Mouse (Mus musculus): ENCODE data around the gene Lrrc4c. TPM values are rescaled to one million over a fixed set of nuclear protein-coding genes. Genes with fewer than 3 reads are reported as not detected.

Lrrc4c gene
- total RNA-seq, 2 experiments from 2014 or later = 88.7 to 91.0 TPM

DNA sequence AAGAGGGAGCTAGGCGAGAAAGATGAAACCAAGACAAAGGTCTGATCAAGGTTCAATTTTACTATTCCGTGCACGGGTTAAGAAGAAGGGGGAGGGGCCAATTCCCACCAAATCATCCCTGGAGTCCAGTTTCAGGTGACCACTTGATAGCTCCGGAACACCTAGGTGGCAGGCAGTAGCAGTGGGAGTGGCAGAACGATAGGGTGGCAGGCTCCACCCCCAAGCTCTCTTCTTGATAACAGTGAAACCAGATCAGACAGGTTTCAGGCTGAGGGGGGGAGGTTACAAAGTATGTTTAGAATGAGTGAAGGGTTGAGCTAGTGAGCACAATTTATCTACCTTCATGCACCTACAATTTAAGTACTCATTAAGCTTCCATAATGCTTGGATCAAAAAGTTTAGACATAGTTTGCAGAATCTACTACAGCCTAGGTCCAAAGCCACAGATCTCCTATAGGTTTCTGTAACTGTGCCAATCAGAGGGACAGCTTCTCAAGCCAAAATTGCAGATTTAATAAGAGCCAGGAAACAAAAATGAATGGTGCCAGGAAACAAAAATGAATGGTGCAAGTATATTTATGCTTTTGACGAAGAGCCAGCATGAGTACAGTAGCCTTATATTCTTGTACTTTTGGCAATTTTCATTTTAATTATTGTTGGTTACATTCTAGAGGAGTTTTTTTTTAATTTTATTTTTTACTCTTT lies 478.9 kb downstream of the Lrrc4c start:
- intact Hi-C loops (cut with DNase I) = no loop called here
- no peak for DNase-seq

- intact Hi-C loops (cut with DNase I) = no loop called here
- no peak for DNase-seq
Measured at GRCm38 (mm10) chr2:96850839-96851396, 532.9 kb downstream of the Lrrc4c start.

GRCm38 (mm10) chr2:96853797-96854196 lies 535.8 kb downstream of the Lrrc4c start:
- no peak for DNase-seq
- intact Hi-C loops (cut with DNase I) = no loop called here

GRCm38 (mm10) chr2:96876062-96876461 lies 558.1 kb downstream of the Lrrc4c start:
- DNase-seq = no peak
- intact Hi-C loops (cut with DNase I) = no loop called here

GRCm38 (mm10) chr2:96949531-96949930 lies 631.6 kb downstream of the Lrrc4c start:
- DNase-seq = no peak
- intact Hi-C loops (cut with DNase I) = no loop called here

GRCm38 (mm10) chr2:96999521-96999920 lies 681.6 kb downstream of the Lrrc4c start:
- intact Hi-C loops (cut with DNase I) = no loop called here
- DNase-seq = no peak

- no peak for DNase-seq
- intact Hi-C loops (cut with DNase I) = no loop called here
Measured at GRCm38 (mm10) chr2:97018319-97018718, 700.4 kb downstream of the Lrrc4c start.

- intact Hi-C loops (cut with DNase I) = no loop called here
- no peak for DNase-seq
Measured at GRCm38 (mm10) chr2:97026991-97027390, 709.0 kb downstream of the Lrrc4c start.

GRCm38 (mm10) chr2:97027585-97027984 lies 709.6 kb downstream of the Lrrc4c start:
- DNase-seq = no peak

GRCm38 (mm10) chr2:97036401-97036800 lies 718.4 kb downstream of the Lrrc4c start:
- DNase-seq = no peak
- intact Hi-C loops (cut with DNase I) = no loop called here

More at GRCm38 (mm10) chr2:97027585-97027984, 709.6 kb downstream of the Lrrc4c start:
- intact Hi-C loops (cut with DNase I) = no loop called here

DNA sequence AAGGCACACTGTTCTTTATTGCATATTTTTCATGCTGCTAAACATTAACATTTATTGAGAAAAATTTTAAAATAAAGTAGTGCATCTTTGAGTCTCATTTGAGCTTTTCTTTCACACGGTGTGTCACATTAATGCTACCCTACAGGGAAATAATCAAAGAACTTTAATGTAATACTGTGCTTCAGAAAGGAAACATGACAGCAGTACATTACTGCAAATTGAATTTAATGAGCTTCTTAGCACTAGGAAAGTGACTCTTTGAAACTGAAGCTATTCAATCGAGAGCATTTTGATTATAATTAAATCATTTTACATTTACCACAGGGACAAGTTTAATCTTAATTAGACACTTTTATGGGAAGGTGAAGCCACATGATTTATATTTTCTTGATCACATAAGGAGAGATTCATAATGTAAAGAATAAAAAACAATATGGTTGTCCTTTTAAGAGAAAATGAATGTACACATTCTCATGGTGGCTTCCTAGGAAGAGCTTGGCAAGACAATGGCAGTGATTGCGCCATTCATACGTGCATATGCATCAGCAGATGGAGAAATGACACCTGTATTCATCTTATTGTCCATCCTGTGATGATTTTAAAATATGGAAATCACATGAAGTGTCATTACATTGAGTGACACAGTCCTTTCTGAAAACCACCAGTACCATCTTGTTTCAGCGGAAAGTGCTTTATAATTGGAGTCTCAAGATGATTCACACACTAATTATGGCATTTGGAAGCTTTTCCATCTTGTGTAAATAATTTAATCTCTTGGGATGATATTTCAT lies 719.2 kb downstream of the Lrrc4c start:
- DNase-seq = no peak
- intact Hi-C loops (cut with DNase I) = no loop called here

DNA sequence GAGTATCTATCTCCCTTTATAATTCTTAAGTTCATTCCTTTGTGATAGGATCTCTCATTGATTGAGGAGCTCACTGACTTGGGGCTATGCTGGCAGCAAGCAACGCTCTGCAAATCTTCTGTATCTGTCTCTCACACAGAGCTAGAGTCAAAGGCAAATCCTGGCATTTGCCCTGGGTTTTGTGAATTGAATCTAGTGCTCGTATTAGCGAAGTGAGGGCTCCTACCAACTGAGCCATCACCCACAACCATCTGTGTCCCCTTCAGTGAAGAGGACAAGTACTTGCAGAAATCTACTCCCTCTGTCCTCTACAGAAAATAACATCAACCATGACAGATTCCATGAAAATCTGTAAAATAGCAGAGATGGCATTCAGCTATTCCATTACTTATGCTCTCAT lies 726.0 kb downstream of the Lrrc4c start:
- no peak for DNase-seq
- intact Hi-C loops (cut with DNase I) = no loop called here

DNA sequence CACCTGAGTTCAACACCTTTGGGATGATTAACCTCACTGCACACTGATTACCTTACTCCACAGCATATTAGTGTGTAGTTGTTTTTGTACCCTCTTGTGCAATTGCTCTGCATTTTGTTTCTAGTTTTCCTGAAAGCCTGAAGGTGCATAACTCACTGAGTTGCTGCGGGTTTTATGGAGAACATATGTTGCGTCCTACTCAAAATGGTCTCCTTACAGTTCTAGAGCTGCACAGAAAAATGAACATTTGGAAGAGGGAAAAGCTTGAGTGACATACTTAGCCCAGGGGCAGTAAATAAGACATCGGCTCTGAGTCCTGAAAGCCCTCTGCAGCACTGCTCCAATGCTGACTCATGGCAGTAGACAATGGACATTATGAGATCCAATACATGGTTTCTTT lies 727.7 kb downstream of the Lrrc4c start:
- intact Hi-C loops (cut with DNase I) = no loop called here
- no peak for DNase-seq

DNA sequence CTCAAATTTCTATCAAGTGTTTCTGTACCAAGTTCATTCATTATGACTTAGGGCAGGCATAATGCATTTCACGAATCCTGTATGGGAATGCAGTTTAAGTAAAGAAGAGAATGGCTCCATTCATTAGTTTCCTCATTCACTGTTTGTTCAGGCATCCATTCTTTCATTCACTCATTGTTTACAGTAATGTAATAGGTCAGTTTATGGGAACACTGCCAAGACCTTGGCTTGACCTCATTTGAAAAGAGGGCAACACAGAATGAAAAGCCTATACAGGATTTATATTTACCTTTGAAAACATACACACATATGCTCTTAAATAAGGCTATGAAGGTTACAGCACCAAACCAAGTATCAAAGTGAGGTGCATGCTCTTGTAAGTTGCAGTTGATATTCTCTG lies 762.2 kb downstream of the Lrrc4c start:
- intact Hi-C loops (cut with DNase I) = no loop called here

DNA sequence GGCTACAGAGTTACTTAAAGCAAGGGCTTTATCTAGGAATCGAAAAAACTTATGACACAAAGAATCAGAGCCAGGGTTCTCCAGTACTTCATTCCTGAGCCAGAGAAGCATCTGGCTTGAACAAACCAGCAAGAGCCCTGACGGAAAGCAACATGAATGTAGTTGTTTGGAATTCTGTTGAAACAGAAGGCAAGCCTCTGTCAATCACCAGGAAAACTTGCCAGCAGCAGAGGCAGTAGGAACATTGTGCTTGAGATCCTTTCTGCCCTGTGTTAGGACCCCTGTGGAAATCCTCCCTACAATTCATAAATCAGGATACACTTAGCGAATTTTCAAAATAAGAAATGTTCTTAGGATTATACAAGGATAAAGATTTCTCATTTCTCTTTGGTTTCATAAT lies 780.0 kb downstream of the Lrrc4c start:
- intact Hi-C loops (cut with DNase I) = no loop called here
- DNase-seq = peak; percentile 3

More for the DNA sequence above, 762.2 kb downstream of the Lrrc4c start:
- no peak for DNase-seq

GRCm38 (mm10) chr2:97103398-97104162 lies 785.6 kb downstream of the Lrrc4c start:
- intact Hi-C loops (cut with DNase I) = no loop called here
- DNase-seq = no peak

DNA sequence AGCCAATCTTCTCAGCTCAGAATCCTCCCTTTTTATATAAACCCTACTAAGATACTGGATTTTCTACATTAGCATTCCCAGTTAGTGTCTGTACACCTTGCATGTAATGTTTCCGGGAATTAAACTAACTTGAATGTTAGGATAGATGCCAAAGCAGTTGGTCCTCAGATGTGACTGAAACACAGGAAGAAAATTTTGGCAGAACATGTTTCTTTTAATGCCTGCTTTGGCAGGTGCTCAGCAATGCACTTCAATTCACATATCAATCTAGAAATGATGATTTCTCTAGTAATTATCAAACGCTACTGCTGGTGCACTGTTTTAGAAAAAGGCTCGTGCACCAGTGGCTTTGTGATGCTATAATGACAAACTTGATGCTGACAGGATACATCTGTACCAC lies 806.3 kb downstream of the Lrrc4c start:
- DNase-seq = peak; percentile 18

GRCm38 (mm10) chr2:97138454-97138853 lies 820.5 kb downstream of the Lrrc4c start:
- no peak for DNase-seq
- intact Hi-C loops (cut with DNase I) = no loop called here

More for the DNA sequence above, 806.3 kb downstream of the Lrrc4c start:
- intact Hi-C loops (cut with DNase I) = no loop called here

GRCm38 (mm10) chr2:97151626-97152194 lies 833.7 kb downstream of the Lrrc4c start:
- DNase-seq = no peak
- intact Hi-C loops (cut with DNase I) = no loop called here

DNA sequence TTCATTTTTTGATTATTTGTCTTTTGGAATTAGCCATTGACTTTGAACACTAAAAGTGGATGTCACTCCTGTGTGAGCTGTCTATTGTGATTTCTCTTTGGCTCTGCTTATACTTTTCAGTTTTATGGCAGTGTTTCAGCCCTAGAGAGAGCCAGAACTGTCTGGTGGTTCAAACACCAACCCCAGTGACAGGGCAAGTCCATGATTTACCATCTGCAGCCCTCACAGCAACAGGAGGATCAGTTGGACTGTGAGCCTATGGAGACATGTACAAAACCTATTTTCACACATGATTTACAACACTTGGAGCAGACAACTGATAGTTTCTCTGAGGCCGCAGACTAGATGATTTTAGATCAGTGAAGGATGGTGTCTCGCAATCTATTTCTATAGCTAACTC lies 847.8 kb downstream of the Lrrc4c start:
- peak; percentile 2 for DNase-seq
- intact Hi-C loops (cut with DNase I) = no loop called here

DNA sequence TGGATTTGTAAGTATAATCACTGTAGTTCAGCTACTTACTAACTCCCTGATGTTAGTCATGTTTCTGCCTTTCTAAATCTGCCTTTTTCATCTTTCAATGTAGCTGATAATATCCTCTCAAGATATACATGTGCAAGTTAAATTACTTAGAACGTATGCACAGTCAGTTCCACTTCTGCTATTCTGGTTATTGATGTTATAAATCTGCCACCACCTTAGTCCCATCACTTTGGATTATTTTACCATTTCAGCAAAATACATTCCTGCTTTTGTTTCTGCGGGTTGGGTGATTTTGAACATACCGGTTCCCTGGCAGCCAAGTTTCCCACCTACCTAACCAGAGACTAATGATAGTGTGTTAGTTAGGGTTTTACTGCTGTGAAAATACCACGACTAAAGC lies 860.4 kb downstream of the Lrrc4c start:
- intact Hi-C loops (cut with DNase I) = no loop called here
- DNase-seq = no peak
